Mouse (Mus musculus) hindbrain, embryonic 16.5 days (tissue): ENCODE results near the gene Mau2. TPM values are rescaled to one million over a fixed set of nuclear protein-coding genes. Genes with fewer than 3 reads are reported as not detected.

Experiments used
- ATAC-seq: fragments of 200-750 bp; cut with Nextera tagmentation; 2 replicates; pipeline ENCODE4 v1.8.0; 2017; ENCODE audit warnings: moderate TSS enrichment, moderate library complexity
- H3K27ac ChIP-seq: fragments of 300-500 bp; sonication (generic); 2 replicates; pipeline ENCODE4 v1.5.1; 2014; ENCODE audit warnings: low read depth, mild to moderate bottlenecking, control low read depth, low read length, moderate library complexity
- H3K27me3 ChIP-seq: fragments of 300-500 bp; sonication (generic); replicated peaks from 2 replicates; pipeline ENCODE4 v1.6.1; 2014; ENCODE audit warnings: low read length; ENCODE audit not compliant: control insufficient read depth, insufficient read depth
- H3K36me3 ChIP-seq: fragments of 300-500 bp; sonication (generic); 2 replicates; pipeline ENCODE4 v1.6.1; 2014; ENCODE audit warnings: mild to moderate bottlenecking, low read length, moderate library complexity, mixed read lengths; ENCODE audit not compliant: control insufficient read depth, insufficient read depth
- H3K4me1 ChIP-seq: fragments of 300-500 bp; sonication (generic); 2 replicates; pipeline ENCODE4 v1.6.1; 2014; ENCODE audit warnings: low read depth, low read length; ENCODE audit not compliant: control insufficient read depth, insufficient read depth
- H3K4me2 ChIP-seq: fragments of 300-500 bp; sonication (generic); 2 replicates; pipeline ENCODE4 v1.6.1; 2014; ENCODE audit warnings: mild to moderate bottlenecking, low read length, control low read depth, moderate library complexity
- H3K4me3 ChIP-seq: fragments of 300-500 bp; sonication (generic); 2 replicates; pipeline ENCODE4 v1.5.1; 2014; ENCODE audit warnings: mild to moderate bottlenecking, low read length, control low read depth, moderate library complexity
- H3K9ac ChIP-seq: fragments of 300-500 bp; sonication (generic); 2 replicates; pipeline ENCODE4 v1.6.1; 2014; ENCODE audit warnings: low read depth, mild to moderate bottlenecking, control low read depth, low read length, moderate library complexity
- H3K9me3 ChIP-seq: fragments of 300-500 bp; sonication (generic); 2 replicates; pipeline ENCODE4 v1.6.1; 2014; ENCODE audit warnings: mild to moderate bottlenecking, low read length, moderate library complexity; ENCODE audit not compliant: control insufficient read depth
- WGBS: fragments of 180-500 bp; shearing (Covaris S2); extraction: QIAGEN DNeasy Blood & Tissue Kit; methylation state at CpG from one replicate; pipeline ENCODE4 v1.1.7; 2014; 5-methylcytosine and 5-hydroxymethylcytosine counted together
- polyA plus RNA-seq: library from polyadenylated mRNA; unstranded; fragments of >200 nt; fragmentation: Nextera tagmentation; extraction: Ambion mirVana; gene quantifications from 2 replicates; pipeline ENCODE4 v1.2.1, GENCODE M21; 2015

The Mau2 gene
- polyA plus RNA-seq, 1 experiment from 2014 or later = 61.5 TPM

GRCm38 (mm10) chr8:69967291-69967933, 75.1 kb downstream of the Mau2 start:
- no peaks in the 10 kb centered on the region for H3K27me3 ChIP-seq
- no peak overlapping the region for H3K9ac ChIP-seq
- no peaks in the 10 kb centered on the region for H3K9me3 ChIP-seq
- 72% methylated on average over 4 of the region's 4 CpGs for WGBS
- no peak overlapping the region for H3K4me3 ChIP-seq
- H3K4me2 ChIP-seq = no peak overlapping the region
- peaks cover 14% of the 10 kb centered on the region for H3K4me1 ChIP-seq
- no peak for ATAC-seq
- H3K27ac ChIP-seq = no peak overlapping the region
- no peaks in the 10 kb centered on the region for H3K36me3 ChIP-seq

Other genes with a start within 250 kb of the Mau2 start
- gene Gmip, start 234.1 kb downstream of the Mau2 start, polyA plus RNA-seq = 32.2 and 34.5 TPM in 2 replicates
- 0.54 and 0.91 TPM in 2 replicates for gene Lpar2, start 220.3 kb downstream of the Mau2 start, polyA plus RNA-seq
- 60.5 TPM in 2 replicates for gene Pbx4, start 210.2 kb downstream of the Mau2 start, polyA plus RNA-seq
- 6.6 and 7.0 TPM in 2 replicates for gene Cilp2, start 155.0 kb downstream of the Mau2 start, polyA plus RNA-seq
- 3.5 and 3.7 TPM in 2 replicates for gene Tssk6, start 140.6 kb downstream of the Mau2 start, polyA plus RNA-seq
- gene Ndufa13, start 140.2 kb downstream of the Mau2 start, polyA plus RNA-seq = 191 and 216 TPM in 2 replicates
- gene Yjefn3, start 140.0 kb downstream of the Mau2 start, polyA plus RNA-seq = 13.6 and 14.3 TPM in 2 replicates
- 13.9 and 19.7 TPM in 2 replicates for gene Gatad2a, start 46.4 kb downstream of the Mau2 start, polyA plus RNA-seq
- 54.4 and 55.8 TPM in 2 replicates for gene Sugp1, start 79 bp upstream of the Mau2 start, polyA plus RNA-seq
- gene Tm6sf2, start 30.2 kb upstream of the Mau2 start, polyA plus RNA-seq = 1.2 and 1.4 TPM in 2 replicates
- gene Hapln4, start 40.7 kb upstream of the Mau2 start, polyA plus RNA-seq = 1.2 and 1.3 TPM in 2 replicates
- 178 and 200 TPM in 2 replicates for gene Ncan, start 78.1 kb upstream of the Mau2 start, polyA plus RNA-seq
- gene Nr2c2ap, start 88.6 kb upstream of the Mau2 start, polyA plus RNA-seq = 46.7 and 51.6 TPM in 2 replicates
- 12.3 and 12.5 TPM in 2 replicates for gene Rfxank, start 96.4 kb upstream of the Mau2 start, polyA plus RNA-seq
- gene Borcs8, start 96.8 kb upstream of the Mau2 start, polyA plus RNA-seq = 56.4 and 57.1 TPM in 2 replicates
- 0.85 and 1.2 TPM in 2 replicates for gene Mef2b, start 97.0 kb upstream of the Mau2 start, polyA plus RNA-seq
- gene Tmem161a, start 129.6 kb upstream of the Mau2 start, polyA plus RNA-seq = 54.2 and 57.4 TPM in 2 replicates
- gene Slc25a42, start 169.6 kb upstream of the Mau2 start, polyA plus RNA-seq = 9.5 and 10.1 TPM in 2 replicates
- 85.1 and 92.6 TPM in 2 replicates for gene Sugp2, start 191.5 kb upstream of the Mau2 start, polyA plus RNA-seq
- gene Armc6, start 191.7 kb upstream of the Mau2 start, polyA plus RNA-seq = 132 and 134 TPM in 2 replicates
- gene Homer3, start 240.1 kb upstream of the Mau2 start, polyA plus RNA-seq = 24.4 and 24.7 TPM in 2 replicates